Mouse (Mus musculus): ENCODE results near the gene Vsnl1.

GRCm38 (mm10) chr12:11384754-11385153, 51.7 kb downstream of the Vsnl1 start:
- TF ChIP-seq POLR2A (IDR thresholded peaks at IDR 0.05; ENCODE audit: control insufficient read depth, low read depth, low read length): no peak
- no peak for TF ChIP-seq CTCF (IDR thresholded peaks at IDR 0.05; ENCODE audit: control insufficient read depth, insufficient read depth, insufficient replicate concordance, low read depth, low read length)
